Mouse (Mus musculus) small intestine, adult 2 months (tissue): ENCODE measurements around the gene Acer1. TPM values are rescaled to one million over a fixed set of nuclear protein-coding genes. Genes with fewer than 3 reads are reported as not detected.

ENCODE experiments used
- H3K27ac ChIP-seq: fragments of 200-500 bp; 2 replicates; pipeline ENCODE4 v1.5.1; 2012; ENCODE audit warnings: low read depth, low read length, control low read depth, inconsistent platforms; ENCODE audit not compliant: insufficient read depth
- H3K27me3 ChIP-seq: fragments of 200-500 bp; 2 replicates; pipeline ENCODE4 v1.6.1; 2012; ENCODE audit warnings: mild to moderate bottlenecking, moderate library complexity, low read length, inconsistent platforms; ENCODE audit not compliant: control insufficient read depth, insufficient read depth
- H3K36me3 ChIP-seq: fragments of 200-500 bp; 2 replicates; pipeline ENCODE4 v1.6.1; 2012; ENCODE audit warnings: mild to moderate bottlenecking, low read length, control low read depth, inconsistent platforms; ENCODE audit not compliant: control insufficient read depth, insufficient read depth
- H3K4me1 ChIP-seq: fragments of 200-500 bp; 2 replicates; pipeline ENCODE4 v1.6.1; 2012; ENCODE audit warnings: low read length, inconsistent platforms, mixed read lengths; ENCODE audit not compliant: control insufficient read depth, insufficient read depth, insufficient read length
- H3K4me3 ChIP-seq: fragments of 200-500 bp; 2 replicates; pipeline ENCODE4 v1.5.1; 2012; ENCODE audit warnings: low read depth, mild to moderate bottlenecking, control low read depth, inconsistent platforms, low read length, moderate library complexity
- CTCF ChIP-seq: fragments of 200-500 bp; IDR thresholded peaks from 2 replicates; pipeline ENCODE4 v1.5.1; 2012; ENCODE audit warnings: low read depth, mild to moderate bottlenecking, control low read depth, inconsistent platforms, low read length, moderate library complexity, mixed read lengths; ENCODE audit not compliant: insufficient replicate concordance, insufficient read length; ENCODE audit errors: extremely low read depth
- POLR2A ChIP-seq: fragments of 200-500 bp; IDR thresholded peaks from 2 replicates; pipeline ENCODE4 v1.6.1; 2012; ENCODE audit warnings: low read depth, mild to moderate bottlenecking, control low read depth, inconsistent platforms, low read length, moderate library complexity
- WGBS: fragments of 180-500 bp; shearing (Covaris S2); methylation state at CpG from one replicate; pipeline ENCODE4 v1.1.7; 2018; 5-methylcytosine and 5-hydroxymethylcytosine counted together
- polyA plus RNA-seq: library from polyadenylated mRNA; depleted of rRNA; stranded (reverse); fragments of >200 nt; gene quantifications from 2 replicates; pipeline ENCODE4 v1.2.3, GENCODE M21; 2012

Gene Acer1
- polyA plus RNA-seq, 1 experiment: 28.9 TPM

DNA sequence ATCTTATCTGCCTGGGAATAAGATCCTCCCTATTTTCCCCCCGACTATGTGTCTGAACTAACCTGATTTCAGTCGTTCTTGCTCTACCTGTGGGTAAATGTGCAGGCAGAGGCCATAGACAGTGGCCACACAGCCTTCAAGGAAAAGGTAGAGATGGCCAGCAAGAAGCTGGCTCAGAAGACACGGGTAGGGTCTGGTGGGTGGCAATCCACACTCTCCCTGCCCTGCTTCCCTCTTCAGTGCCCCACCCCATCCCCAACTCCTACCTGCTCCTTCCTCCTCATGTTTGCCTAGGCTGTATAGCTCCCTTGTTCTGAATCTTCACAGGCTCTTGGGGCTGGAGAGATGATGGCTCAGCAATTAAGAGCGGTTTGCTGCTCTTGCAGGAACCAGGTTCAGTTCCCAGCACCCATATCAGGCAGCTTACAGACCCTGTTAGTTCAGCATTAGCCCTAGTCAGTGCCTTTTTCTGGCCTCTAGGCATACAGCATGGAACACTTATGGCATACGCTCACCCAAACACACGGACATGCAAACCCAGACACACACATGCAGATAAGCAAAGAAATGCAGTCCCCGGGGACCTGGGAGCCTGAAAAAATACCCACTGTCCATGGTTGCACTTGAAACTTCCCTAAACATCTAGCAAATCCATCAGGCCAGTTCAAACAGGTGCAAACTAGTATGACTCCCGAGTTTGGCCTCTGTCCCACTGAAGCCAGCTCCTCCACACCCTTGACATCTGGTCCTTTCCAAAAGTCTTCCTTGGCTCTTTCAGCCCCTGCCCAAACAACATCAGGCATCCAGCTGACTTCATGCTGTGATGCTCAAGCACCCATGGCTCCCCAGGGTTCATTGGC lies 5.2 kb downstream of the Acer1 start:
- 36% methylated on average over 8 of the region's 8 CpGs for WGBS

DNA sequence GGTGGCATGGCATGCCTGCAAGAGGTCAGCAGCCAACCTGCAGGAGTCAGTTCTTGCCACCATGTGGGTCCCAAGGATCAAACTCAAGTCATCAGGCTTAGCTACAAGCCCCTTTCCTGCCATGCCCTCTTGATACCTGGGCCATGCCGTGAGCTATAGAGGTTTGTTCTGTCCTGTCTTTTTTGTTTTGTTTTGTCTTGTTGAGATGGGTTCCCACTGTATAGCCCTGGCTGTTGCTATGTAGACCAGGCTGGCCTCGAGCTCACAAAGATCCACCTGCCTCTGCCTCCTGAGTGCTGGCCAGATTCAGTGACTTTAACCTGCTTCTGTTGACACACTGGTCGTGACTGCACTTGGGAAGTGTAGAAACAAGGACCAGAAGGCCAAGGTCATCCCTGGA lies 6.5 kb downstream of the Acer1 start:
- TF ChIP-seq POLR2A: no peak
- TF ChIP-seq CTCF: no peak
- WGBS: 64% methylated on average over 3 of the region's 3 CpGs
- Histone ChIP-seq H3K36me3 (no peaks in the 10 kb centered on the region), H3K4me1 (peaks cover 42% of the 10 kb centered on the region), H3K27ac (peak overlapping the region; percentile 40; the same call in 1 of the 2 replicates), H3K4me3 (no peak overlapping the region), H3K27me3 (no peaks in the 10 kb centered on the region)

More for the DNA sequence above, 5.2 kb downstream of the Acer1 start:
- TF ChIP-seq CTCF (no peak), POLR2A (no peak)
- H3K36me3 ChIP-seq: no peaks in the 10 kb centered on the region
- H3K4me3 ChIP-seq: no peak overlapping the region
- peak overlapping the region; percentile 73 for H3K27ac ChIP-seq
- H3K4me1 ChIP-seq: peaks cover 40% of the 10 kb centered on the region
- no peaks in the 10 kb centered on the region for H3K27me3 ChIP-seq

DNA sequence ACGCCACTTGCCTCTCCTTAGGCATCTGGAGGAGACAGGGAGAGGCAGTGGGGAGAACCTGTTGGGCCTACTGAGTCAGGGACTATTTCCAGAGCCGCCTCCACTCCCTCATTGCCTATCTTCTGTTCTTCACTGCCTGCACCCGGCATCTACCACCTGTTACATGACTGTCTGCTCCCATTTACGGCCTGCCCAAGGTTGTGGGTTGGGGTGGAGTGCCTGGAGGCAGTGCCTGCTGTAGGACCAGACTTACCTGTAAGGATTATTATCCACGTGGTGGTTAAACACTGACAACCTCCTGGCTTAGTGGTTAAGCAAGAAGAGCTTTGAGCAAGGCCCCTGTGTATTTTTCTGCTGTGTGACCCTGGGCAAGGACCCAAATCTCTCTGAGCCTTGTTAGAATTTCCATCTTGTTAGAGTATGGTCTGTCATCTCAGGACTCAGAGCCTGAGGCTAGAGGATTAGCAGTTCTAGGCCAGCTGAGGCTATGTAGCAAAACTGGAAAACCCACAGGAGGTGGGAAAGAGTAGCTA lies 7.2 kb downstream of the Acer1 start:
- no peaks in the 10 kb centered on the region for H3K36me3 ChIP-seq
- H3K27me3 ChIP-seq: no peaks in the 10 kb centered on the region
- TF ChIP-seq CTCF: no peak
- TF ChIP-seq POLR2A: no peak
- H3K4me1 ChIP-seq: peaks cover 42% of the 10 kb centered on the region
- no peak overlapping the region for H3K4me3 ChIP-seq
- H3K27ac ChIP-seq: no peak overlapping the region
- WGBS: 35% methylated on average over 5 of the region's 5 CpGs

DNA sequence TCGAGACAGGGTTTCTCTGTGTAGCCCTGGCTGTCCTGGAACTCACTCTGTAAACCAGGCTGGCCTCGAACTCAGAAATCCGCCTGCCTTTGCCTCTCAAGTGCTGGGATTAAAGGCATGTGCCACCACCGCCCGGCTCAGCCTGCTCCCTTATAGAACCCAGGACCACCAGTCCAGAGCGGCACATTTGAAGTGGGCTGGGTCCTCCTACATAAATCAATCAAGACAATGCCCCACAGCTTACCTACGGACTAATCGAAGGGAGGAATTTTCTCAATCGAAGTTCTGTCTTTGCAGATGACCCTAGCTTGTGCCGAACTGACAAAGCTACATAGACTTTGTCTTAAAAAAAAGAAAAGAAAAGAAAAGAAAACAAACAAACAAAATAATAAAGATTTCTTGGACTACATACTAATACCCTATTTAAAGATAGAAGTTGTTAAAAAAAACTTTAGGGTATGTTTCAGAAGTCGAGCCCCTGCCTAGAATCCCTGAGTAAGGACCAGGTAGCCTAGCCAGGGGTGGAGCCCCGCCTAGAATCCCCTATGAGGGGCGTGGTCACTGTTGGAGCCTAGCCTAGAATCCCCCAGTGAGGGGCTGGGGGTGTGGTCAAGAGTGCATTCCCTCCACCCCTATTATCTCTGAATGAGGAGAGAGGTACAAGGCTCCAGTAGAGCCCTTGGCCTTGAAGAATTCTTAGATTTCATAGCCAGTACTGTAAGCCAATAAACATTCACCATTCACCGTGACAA lies 7.8 kb downstream of the Acer1 start:
- no peaks in the 10 kb centered on the region for H3K36me3 ChIP-seq
- no peaks in the 10 kb centered on the region for H3K27me3 ChIP-seq
- H3K27ac ChIP-seq: no peak overlapping the region
- 73% methylated on average over 14 of the region's 14 CpGs for WGBS
- H3K4me3 ChIP-seq: no peak overlapping the region
- TF ChIP-seq POLR2A (no peak), CTCF (no peak)
- peaks cover 41% of the 10 kb centered on the region for H3K4me1 ChIP-seq

DNA sequence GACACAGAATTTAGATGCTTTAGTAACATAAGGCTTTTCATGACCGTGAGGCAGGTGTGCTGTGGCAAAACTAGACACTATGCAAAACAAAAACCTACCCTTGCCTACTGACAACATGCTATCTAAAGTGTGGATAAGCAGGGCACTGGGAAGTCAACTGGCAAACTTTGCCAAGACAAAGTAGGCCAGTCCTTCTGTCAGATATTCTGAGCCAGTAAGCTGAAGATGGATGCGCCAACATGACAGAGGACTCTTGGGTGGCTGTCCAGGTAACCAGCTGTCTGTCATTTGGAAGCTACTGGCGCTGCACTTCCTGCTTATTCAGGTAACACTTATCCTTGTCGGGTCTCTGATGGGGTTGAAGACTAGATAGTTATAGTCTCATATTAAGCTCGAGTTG lies 11.8 kb downstream of the Acer1 start:
- TF ChIP-seq CTCF (no peak), POLR2A (no peak)
- 64% methylated on average over 5 of the region's 5 CpGs for WGBS
- H3K27me3 ChIP-seq: no peaks in the 10 kb centered on the region

DNA sequence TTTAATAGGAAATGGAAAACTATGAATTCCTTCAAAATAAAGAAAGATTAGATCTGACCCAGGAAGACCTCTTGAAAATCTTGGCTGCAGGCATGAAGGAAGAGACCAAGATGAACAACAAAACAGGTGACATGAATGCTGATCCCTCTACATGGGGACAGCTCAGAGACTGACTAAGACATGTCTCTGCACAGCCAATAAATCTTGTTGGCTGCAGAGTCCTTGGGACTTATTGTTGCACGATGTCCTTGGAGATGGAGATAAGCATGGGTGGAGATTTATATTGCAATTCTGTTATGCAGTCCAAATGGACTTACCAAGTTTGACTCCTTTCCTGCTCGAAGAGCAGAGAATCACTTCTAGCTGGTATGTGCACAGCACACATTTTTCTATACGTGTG lies 12.6 kb downstream of the Acer1 start:
- H3K4me3 ChIP-seq: no peak overlapping the region
- no peak overlapping the region for H3K27ac ChIP-seq
- H3K27me3 ChIP-seq: no peaks in the 10 kb centered on the region
- H3K4me1 ChIP-seq: peaks cover 14% of the 10 kb centered on the region
- no peaks in the 10 kb centered on the region for H3K36me3 ChIP-seq
- TF ChIP-seq POLR2A (no peak), CTCF (no peak)
- 33% methylated on average over 3 of the region's 3 CpGs for WGBS

More for the DNA sequence above, 11.8 kb downstream of the Acer1 start:
- Histone ChIP-seq H3K36me3 (no peaks in the 10 kb centered on the region), H3K4me1 (peaks cover 15% of the 10 kb centered on the region; the same call in 1 of the 2 replicates), H3K27ac (peak overlapping the region; percentile 16), H3K4me3 (no peak overlapping the region)

DNA sequence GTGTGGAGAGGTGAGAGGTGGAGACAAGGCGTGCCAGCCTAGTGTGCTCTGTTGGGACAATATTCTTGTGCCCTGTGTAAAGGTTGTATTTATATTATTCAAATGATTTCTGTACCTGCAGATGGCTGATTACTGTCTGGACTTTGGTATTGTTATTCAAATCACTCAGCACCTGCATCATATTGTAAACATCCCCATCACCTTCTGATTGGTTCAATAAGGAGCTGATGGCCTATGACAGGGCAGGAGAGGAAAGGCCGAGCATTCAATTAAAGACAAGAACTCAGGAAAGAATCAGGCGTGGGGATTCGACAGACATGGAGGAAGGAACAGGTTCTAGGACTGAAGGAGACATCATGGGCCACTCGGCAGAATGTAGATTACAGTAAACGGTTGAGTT lies 18.3 kb downstream of the Acer1 start:
- Histone ChIP-seq H3K36me3 (no peaks in the 10 kb centered on the region), H3K27ac (peak overlapping the region; percentile 94), H3K4me3 (no peak overlapping the region), H3K4me1 (peaks cover 21% of the 10 kb centered on the region), H3K27me3 (no peaks in the 10 kb centered on the region)
- TF ChIP-seq POLR2A: no peak
- WGBS: 34% methylated on average over 6 of the region's 6 CpGs
